Mouse (Mus musculus): ENCODE measurements around the gene Ugt1a6a.
"Not testable (repeated sequence)": the region's sequence is repeated elsewhere in the genome, so short reads cannot be mapped to it uniquely, and the experiment has no call there.

GRCm38 (mm10) chr1:88094270-88094676, 40.3 kb upstream of the Ugt1a6a start:
- TF ChIP-seq CTCF (conservative IDR thresholded peaks at IDR 0.05; ENCODE audit: insufficient read depth, insufficient read length, low read depth, low read length), result peak; percentile 47
- not testable (repeated sequence) for TF ChIP-seq POLR2A (IDR thresholded peaks at IDR 0.05; ENCODE audit: low read depth, low read length)

Data from kidney, adult 2 months (tissue).